8 mouse cellular contexts compared by ENCODE assay signal in the genomic region with DNA sequence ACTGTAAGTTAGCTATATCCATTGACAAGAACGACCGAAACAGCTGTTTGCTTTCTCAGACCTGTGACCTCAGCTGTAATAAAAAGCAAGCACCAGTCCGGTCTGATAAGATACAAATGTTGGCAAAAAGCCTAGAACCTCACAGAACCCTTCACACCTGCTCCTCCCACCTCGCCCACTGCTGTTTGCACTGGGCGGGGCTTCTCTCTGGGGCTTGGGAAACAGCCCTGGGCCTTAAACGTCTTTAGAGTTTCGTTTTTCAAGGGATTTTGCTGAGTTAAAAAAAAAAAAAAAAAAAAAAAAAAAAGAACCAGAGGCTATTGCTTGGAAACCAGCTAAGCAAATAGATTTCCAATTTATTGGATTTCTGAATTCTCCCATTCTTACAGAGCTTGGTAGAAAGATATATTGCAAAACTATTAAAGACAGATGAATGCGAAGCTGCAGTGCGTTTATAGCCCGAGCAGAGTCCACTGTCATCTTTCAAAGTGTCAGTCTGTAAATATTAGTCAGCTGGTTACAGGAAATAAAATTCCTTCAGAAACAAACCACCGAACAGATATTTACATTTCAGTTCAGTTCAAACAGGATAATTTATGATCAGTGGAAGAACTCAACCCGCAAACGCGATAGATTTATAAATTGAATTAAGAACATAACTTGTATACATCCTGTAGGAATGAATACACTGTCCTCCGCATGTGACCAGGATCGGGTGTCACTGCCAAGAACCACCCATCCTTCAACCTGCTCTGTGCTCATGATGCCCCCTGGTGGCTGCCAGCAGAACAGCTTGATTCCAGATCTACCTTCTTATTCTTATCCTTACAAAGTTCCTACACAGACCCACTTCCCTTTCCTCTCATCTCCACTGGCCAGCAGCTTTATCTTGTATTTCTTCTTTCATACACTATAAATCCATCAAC. TPM values are rescaled to one million over a fixed set of nuclear protein-coding genes. Genes with fewer than 3 reads are reported as not detected.
DNase-seq lines count a peak whose midpoint lies in the region; ATAC-seq and TF ChIP-seq lines count a peak whose summit lies in the region.

No protein-coding gene starts in this region.

- no peaks in the 10 kb centered on the region for H3K27me3 ChIP-seq in forebrain, embryonic 13.5 days
- H3K27me3 ChIP-seq in liver, embryonic 16.5 days (ENCODE audit: control insufficient read depth, insufficient read depth, low read depth, low read length), result no peaks in the 10 kb centered on the region
- no peaks in the 10 kb centered on the region for H3K27me3 ChIP-seq in neural tube, embryonic 12.5 days (replicated peaks)
- H3K27me3 ChIP-seq in stomach, postnatal 0 days (ENCODE audit: control insufficient read depth, insufficient read depth, low read length), result no peaks in the 10 kb centered on the region

- no peaks in the 10 kb centered on the region for H3K9me3 ChIP-seq in forebrain, embryonic 13.5 days (replicated peaks)
- no peaks in the 10 kb centered on the region for H3K9me3 ChIP-seq in liver, embryonic 16.5 days (replicated peaks; ENCODE audit: control insufficient read depth, low read length)
- H3K9me3 ChIP-seq in neural tube, embryonic 12.5 days, result no peaks in the 10 kb centered on the region
- H3K9me3 ChIP-seq in stomach, postnatal 0 days (ENCODE audit: control insufficient read depth, low read length), result no peaks in the 10 kb centered on the region

- H3K4me2 ChIP-seq in forebrain, embryonic 13.5 days, result no peak overlapping the region
- H3K4me2 ChIP-seq in liver, embryonic 16.5 days (ENCODE audit: low read depth, low read length), result peak overlapping the region; percentile 82
- no peak overlapping the region for H3K4me2 ChIP-seq in neural tube, embryonic 12.5 days (replicated peaks)
- peak overlapping the region; percentile 45 for H3K4me2 ChIP-seq in stomach, postnatal 0 days (replicated peaks; ENCODE audit: low read depth)

- 0 out of 2 replicates have a peak, but pooled peaks cover 3% of the 10 kb centered on the region for H3K4me1 ChIP-seq in forebrain, embryonic 13.5 days
- peaks cover 7% of the 10 kb centered on the region for H3K4me1 ChIP-seq in liver, embryonic 16.5 days (ENCODE audit: control insufficient read depth, low read depth, low read length)
- H3K4me1 ChIP-seq in neural tube, embryonic 12.5 days, result no peaks in the 10 kb centered on the region
- H3K4me1 ChIP-seq in stomach, postnatal 0 days (replicated peaks; ENCODE audit: control insufficient read depth, insufficient read depth), result no peaks in the 10 kb centered on the region

- peak; percentile 98 for TF ChIP-seq CTCF in stomach, postnatal 0 days (IDR thresholded peaks at IDR 0.05; ENCODE audit: low read depth)

- no peak overlapping the region for H3K4me3 ChIP-seq in forebrain, embryonic 13.5 days
- peak overlapping the region; percentile 51 for H3K4me3 ChIP-seq in liver, embryonic 16.5 days (ENCODE audit: low read depth, low read length)
- no peak overlapping the region for H3K4me3 ChIP-seq in neural tube, embryonic 12.5 days
- H3K4me3 ChIP-seq in stomach, postnatal 0 days (ENCODE audit: low read depth, low read length), result peak overlapping the region; percentile 24; the same call in 1 of the 2 replicates

- no peak for TF ChIP-seq EP300 in stomach, postnatal 0 days (optimal IDR thresholded peaks at IDR 0.05)

- intact Hi-C loops in heart, postnatal 10 days (cut with DNase I), result loop anchor here (1.0 to 2.0 kb wide), 2 partner anchors 26 to 190 kb away; no protein-coding TSS in a partner anchor

- H3K36me3 ChIP-seq in forebrain, embryonic 13.5 days (ENCODE audit: poor library complexity, severe bottlenecking), result no peaks in the 10 kb centered on the region
- no peaks in the 10 kb centered on the region for H3K36me3 ChIP-seq in liver, embryonic 16.5 days (ENCODE audit: control insufficient read depth, insufficient read depth)
- no peaks in the 10 kb centered on the region for H3K36me3 ChIP-seq in neural tube, embryonic 12.5 days
- no peaks in the 10 kb centered on the region for H3K36me3 ChIP-seq in stomach, postnatal 0 days (ENCODE audit: control insufficient read depth, insufficient read depth, low read length)

- peak; percentile 69 for ATAC-seq in forebrain, embryonic 13.5 days
- ATAC-seq in liver, embryonic 16.5 days (ENCODE audit: low read depth), result peak; percentile 92
- ATAC-seq in neural tube, embryonic 12.5 days (ENCODE audit: low FRiP score, low read depth), result peak; percentile 73; the same call in 1 of the 2 replicates
- peak; percentile 85 for ATAC-seq in stomach, postnatal 0 days (ENCODE audit: low FRiP score, low TSS enrichment)

- DNase-seq in ES-CJ7 (ENCODE audit: low read depth, low spot score), result peak; percentile 87
- DNase-seq in cerebellum, adult 11 months, result peak; percentile 83
- peak; percentile 91 to 92 for DNase-seq in heart, postnatal 10 days
- peak; percentile 91 to 92 for DNase-seq in kidney, postnatal 4 days
- peak; percentile 89 for DNase-seq in stomach, postnatal 0 days (ENCODE audit: low spot score)

- H3K27ac ChIP-seq in forebrain, embryonic 13.5 days, result no peak overlapping the region
- H3K27ac ChIP-seq in liver, embryonic 16.5 days (ENCODE audit: low read length), result peak overlapping the region; percentile 71
- H3K27ac ChIP-seq in neural tube, embryonic 12.5 days, result no peak overlapping the region
- peak overlapping the region; percentile 35 for H3K27ac ChIP-seq in stomach, postnatal 0 days (replicated peaks)

- H3K9ac ChIP-seq in forebrain, embryonic 13.5 days, result no peak overlapping the region
- 0 out of 2 replicates have a peak overlapping the region, but pooled peaks have one; percentile 20 for H3K9ac ChIP-seq in liver, embryonic 16.5 days (ENCODE audit: low read depth, low read length)
- H3K9ac ChIP-seq in neural tube, embryonic 12.5 days, result no peak overlapping the region
- no peak overlapping the region for H3K9ac ChIP-seq in stomach, postnatal 0 days (ENCODE audit: low read length)

- 25% methylated on average over 16 of the region's 16 CpGs for WGBS in forebrain, embryonic 13.5 days
- 7% methylated on average over 16 of the region's 16 CpGs for WGBS in liver, embryonic 16.5 days (ENCODE audit: insufficient replicate concordance)
- 21% methylated on average over 16 of the region's 16 CpGs for WGBS in neural tube, embryonic 12.5 days
- 5% methylated on average over 16 of the region's 16 CpGs for WGBS in stomach, postnatal 0 days

RNA-seq across cellular contexts. Expression of gene Mansc1, which starts 17.3 kb away (rescaled TPM):
- polyA plus RNA-seq in forebrain, embryonic 13.5 days (2015; fragmentation: Nextera tagmentation; extraction: Ambion mirVana), result 0.77 and 0.89 TPM in 2 replicates
- 1 to 10 TPM; 7.0 to 9.8 TPM for total RNA-seq in heart, postnatal 10 days (2021)
- polyA plus RNA-seq in liver, embryonic 16.5 days (2015; fragmentation: Nextera tagmentation; extraction: Ambion mirVana), result 0.78 and 0.80 TPM in 2 replicates
- polyA plus RNA-seq in neural tube, embryonic 12.5 days (2016; fragmentation: Nextera tagmentation; extraction: Ambion mirVana), result 1.2 TPM in 2 replicates
- 17.1 and 18.2 TPM in 2 replicates for polyA plus RNA-seq in stomach, postnatal 0 days (2015; fragmentation: Nextera tagmentation; extraction: Ambion mirVana)

RNA-seq across cellular contexts. Expression of gene Borcs5, which starts 24.3 kb away (rescaled TPM):
- polyA plus RNA-seq in forebrain, embryonic 13.5 days (2015; fragmentation: Nextera tagmentation; extraction: Ambion mirVana), result 35.5 and 40.2 TPM in 2 replicates
- 10 to 100 TPM; 10.8 to 11.3 TPM for total RNA-seq in heart, postnatal 10 days (2021)
- polyA plus RNA-seq in liver, embryonic 16.5 days (2015; fragmentation: Nextera tagmentation; extraction: Ambion mirVana), result 6.4 and 8.2 TPM in 2 replicates
- 38.6 and 44.8 TPM in 2 replicates for polyA plus RNA-seq in neural tube, embryonic 12.5 days (2016; fragmentation: Nextera tagmentation; extraction: Ambion mirVana)
- 17.7 and 20.7 TPM in 2 replicates for polyA plus RNA-seq in stomach, postnatal 0 days (2015; fragmentation: Nextera tagmentation; extraction: Ambion mirVana)

RNA-seq across cellular contexts. Expression of gene Lrp6, which starts 48.2 kb away (rescaled TPM):
- 22.5 and 26.6 TPM in 2 replicates for polyA plus RNA-seq in forebrain, embryonic 13.5 days (2015; fragmentation: Nextera tagmentation; extraction: Ambion mirVana)
- total RNA-seq in heart, postnatal 10 days (2021), result 10 to 100 TPM; 53.4 to 57.0 TPM
- 6.6 and 7.8 TPM in 2 replicates for polyA plus RNA-seq in liver, embryonic 16.5 days (2015; fragmentation: Nextera tagmentation; extraction: Ambion mirVana)
- 29.0 and 29.7 TPM in 2 replicates for polyA plus RNA-seq in neural tube, embryonic 12.5 days (2016; fragmentation: Nextera tagmentation; extraction: Ambion mirVana)
- 12.1 and 12.7 TPM in 2 replicates for polyA plus RNA-seq in stomach, postnatal 0 days (2015; fragmentation: Nextera tagmentation; extraction: Ambion mirVana)

Comparison
In these comparisons a context has a peak if more than half of its experiments do, and no peak if none do; other contexts are left out.
1. H3K27ac ChIP-seq: peak in liver, embryonic 16.5 days (single experiment) and stomach, postnatal 0 days (single experiment); none in forebrain, embryonic 13.5 days (single experiment) and neural tube, embryonic 12.5 days (single experiment).
2. H3K4me2 ChIP-seq: peak in liver, embryonic 16.5 days (single experiment) and stomach, postnatal 0 days (single experiment); none in forebrain, embryonic 13.5 days (single experiment) and neural tube, embryonic 12.5 days (single experiment).
3. H3K4me3 ChIP-seq: peak in liver, embryonic 16.5 days (single experiment) and stomach, postnatal 0 days (single experiment); none in forebrain, embryonic 13.5 days (single experiment) and neural tube, embryonic 12.5 days (single experiment).
4. Peak in every context shown above with its lines, with median percentiles within 50 percentile points of each other: DNase-seq and ATAC-seq.